Mouse (Mus musculus): Measurements from ENCODE around the gene S100a11.
"Not testable (repeated sequence)": the region's sequence is repeated elsewhere in the genome, so short reads cannot be mapped to it uniquely, and the experiment has no call there.

The S100a11 gene

DNA sequence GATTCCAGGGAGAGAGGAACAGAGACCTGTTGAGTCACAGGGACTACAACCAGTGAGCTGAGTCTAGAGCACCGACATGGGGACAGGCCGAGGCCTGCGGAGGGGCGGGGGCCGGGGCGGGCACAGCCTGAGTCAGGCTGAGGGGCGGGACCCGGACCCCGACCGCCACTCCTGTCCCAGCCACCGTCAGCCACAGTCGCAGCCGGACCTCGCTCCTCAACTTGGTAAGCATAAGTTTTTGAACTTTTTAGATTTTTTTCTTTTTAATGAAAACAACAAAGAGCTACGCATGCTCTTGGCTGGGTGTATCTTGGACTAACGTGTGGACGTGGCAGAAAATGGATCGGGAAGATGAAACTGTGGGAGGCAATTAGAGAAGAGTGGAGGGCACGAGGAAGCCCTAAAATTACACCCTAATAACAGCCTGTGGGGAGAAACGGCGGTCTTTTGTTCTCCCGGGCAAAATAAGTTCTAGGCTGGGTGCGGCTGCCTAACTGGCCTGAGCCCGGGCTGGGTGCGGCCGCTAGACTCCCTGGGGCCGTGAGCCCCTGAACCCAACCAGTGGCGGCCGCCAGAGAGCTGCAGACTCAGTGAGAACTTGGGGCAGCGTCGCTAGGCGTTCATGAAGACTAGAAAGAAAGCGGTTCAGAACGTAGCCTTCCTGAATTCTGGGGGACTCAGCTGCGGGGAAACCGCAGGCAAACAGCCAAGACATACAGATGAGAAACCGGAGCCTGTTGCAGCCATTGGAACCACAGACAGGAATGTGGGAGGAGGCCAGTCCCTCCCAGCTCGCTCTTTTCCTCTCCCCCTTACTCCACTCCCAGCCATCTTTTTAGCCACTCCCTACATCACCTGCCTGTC lies at the start of gene S100a11:
Gene S100a11, plus strand, starts transcription at position 159 of the 864 bp plus-strand sequence.
- DNase-seq, result no peak

DNA sequence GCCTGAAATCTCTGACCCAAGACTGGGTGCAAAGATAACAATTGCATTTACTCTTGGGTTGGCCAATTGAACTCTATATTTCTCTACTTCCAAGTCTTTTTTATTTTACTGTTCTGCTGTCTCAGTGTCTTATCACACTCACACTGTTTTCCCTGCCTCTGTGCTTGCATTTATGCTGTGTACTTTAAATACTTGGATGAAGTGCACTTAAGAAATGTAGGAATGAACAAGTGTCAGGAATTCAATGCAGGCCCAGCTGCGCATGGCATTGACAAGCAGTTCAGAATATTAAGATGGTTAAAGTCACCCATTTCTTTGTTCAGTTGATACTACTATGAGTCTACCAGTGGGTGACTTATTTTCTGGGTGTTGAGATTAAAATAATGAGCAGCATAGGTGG lies 40.2 kb upstream of the S100a11 start:
- no peak for DNase-seq

GRCm38 (mm10) chr3:93481982-93482616 lies 38.2 kb upstream of the S100a11 start:
- no peak for DNase-seq

GRCm38 (mm10) chr3:93485611-93486010 lies 34.7 kb upstream of the S100a11 start:
- no peak for DNase-seq

GRCm38 (mm10) chr3:93488541-93488940 lies 31.7 kb upstream of the S100a11 start:
- DNase-seq, result no peak

GRCm38 (mm10) chr3:93492176-93492575 lies 28.1 kb upstream of the S100a11 start:
- DNase-seq, result no peak

- peak; percentile 8 for DNase-seq
Measured at GRCm38 (mm10) chr3:93493992-93494391, 26.3 kb upstream of the S100a11 start.

DNA sequence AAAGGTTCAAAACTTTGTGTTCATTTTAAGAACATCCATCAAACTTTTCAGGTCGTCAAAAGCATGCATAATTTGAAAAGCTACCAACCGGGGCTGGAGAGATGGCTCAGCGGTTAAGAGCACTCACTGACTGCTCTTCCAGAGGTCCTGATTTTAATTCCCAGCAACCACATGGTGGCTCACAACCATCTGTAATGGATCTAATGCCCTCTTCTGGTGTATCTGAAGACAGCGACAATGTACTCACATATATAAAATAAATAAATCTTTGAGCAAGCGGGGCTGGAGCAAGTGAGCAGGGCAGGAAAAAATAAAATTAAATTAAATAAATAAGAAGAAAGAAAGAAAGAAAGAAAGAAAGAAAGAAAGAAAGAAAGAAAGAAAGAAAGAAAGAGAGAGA lies 25.5 kb upstream of the S100a11 start:
- DNase-seq, result not testable (repeated sequence)

DNA sequence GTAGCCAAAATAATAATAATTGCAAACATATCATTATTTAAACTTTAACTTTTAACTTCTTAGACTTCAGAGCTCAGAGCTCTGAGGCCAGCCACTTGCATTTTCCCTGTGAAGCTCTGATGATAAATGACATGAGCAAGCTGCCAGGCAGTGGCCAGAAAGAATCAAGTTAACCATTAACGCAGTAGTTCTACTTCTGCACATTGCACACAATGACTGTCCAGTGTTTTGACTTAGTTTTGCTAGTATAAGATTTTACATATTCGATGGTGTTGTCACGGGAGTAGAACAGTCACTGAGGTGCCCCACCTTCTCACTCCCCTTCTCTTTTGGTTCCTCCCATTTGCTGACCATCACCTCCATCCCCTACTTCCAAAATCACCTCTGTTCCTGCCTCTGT lies 23.2 kb upstream of the S100a11 start:
- no peak for DNase-seq

GRCm38 (mm10) chr3:93499129-93499528 lies 21.2 kb upstream of the S100a11 start:
- DNase-seq, result no peak

- no peak for DNase-seq
Measured at GRCm38 (mm10) chr3:93504536-93505189, 15.6 kb upstream of the S100a11 start.

DNA sequence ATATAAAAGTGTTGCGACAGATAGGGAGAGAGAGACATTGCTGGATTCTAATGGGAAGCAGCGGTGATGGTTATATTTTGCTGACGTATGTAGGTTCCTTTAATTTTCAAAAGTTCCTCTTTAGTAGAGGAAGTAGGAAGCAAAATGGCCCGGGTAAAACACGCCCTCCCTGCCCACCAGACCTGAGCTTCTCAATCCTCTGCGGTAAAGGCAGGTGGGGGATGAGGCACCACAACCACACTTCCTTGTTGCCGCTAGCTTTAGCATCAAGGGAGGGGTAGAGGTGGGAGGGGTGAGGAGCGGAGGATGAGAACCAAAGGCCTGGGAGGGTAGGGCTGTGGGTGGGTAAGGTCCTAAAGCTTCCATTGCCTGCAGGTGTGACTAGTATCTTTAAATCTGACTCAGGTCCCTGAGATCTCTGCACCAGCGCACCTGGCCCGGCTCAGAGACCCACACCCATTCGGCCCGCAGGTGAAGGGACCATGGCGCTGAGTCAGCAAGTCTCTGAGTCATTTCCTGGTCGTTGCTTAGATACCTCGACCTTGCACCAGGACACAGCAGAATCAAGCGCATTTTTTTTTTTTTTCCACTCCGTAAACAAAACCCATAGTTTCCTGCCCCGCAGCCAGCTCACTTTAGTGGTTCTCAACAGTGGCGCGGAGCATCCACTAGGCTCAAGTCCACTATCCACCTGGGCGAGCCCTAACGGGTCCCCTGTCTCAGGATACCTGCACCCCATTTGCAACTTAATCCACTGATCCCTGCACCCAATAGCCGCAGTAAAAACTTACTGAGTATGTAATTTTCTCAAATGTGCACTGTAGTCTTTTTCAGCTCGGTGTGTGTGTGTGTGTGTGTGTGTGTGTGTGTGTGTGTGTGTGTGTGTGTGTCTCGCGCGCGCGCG lies 14.1 kb upstream of the S100a11 start:
- DNase-seq, result no peak

- no peak for DNase-seq
Measured at GRCm38 (mm10) chr3:93506881-93507325, 13.4 kb upstream of the S100a11 start.

GRCm38 (mm10) chr3:93509301-93509700 lies 11.0 kb upstream of the S100a11 start:
- no peak for DNase-seq

DNA sequence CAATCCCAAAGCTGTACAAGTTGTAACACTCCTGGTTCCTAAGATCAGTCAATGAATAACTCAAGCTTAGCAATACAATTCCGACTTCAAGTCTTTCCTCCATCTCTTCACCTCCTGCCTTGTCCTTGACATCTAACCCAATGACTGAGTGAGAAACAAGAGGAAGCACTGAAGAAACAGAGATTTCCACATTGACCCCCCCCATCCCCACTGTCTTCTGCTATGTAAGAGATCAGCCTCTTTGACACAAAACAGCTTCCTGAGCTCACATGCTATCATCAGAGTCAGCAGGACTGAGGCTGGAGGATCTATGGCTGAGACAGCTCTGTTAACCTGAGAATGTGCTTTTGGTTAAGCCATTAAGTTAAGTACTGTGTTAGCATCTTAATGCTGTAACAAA lies 9.3 kb upstream of the S100a11 start:
- no peak for DNase-seq

DNA sequence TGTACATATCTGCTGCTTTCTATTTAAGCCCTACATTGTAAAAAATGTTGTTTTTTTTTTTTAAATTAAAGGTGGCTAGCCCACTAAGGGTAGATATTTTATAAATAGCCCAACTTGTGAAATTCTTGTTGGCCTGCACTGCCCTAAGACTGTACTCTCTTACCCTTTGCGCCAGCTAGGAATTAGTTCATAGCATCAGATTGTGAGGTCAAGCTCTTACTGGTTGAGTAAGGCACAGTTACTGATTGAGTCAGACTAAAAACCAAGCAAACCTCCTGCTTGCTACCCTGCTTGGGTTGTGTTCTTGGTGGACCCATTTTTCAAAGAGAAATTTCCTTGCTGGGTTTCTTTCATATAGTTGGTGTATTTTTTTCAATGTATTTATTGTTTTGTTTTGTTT lies 8.5 kb upstream of the S100a11 start:
- DNase-seq, result no peak

GRCm38 (mm10) chr3:93512386-93513101 lies 7.7 kb upstream of the S100a11 start:
- no peak for DNase-seq

DNA sequence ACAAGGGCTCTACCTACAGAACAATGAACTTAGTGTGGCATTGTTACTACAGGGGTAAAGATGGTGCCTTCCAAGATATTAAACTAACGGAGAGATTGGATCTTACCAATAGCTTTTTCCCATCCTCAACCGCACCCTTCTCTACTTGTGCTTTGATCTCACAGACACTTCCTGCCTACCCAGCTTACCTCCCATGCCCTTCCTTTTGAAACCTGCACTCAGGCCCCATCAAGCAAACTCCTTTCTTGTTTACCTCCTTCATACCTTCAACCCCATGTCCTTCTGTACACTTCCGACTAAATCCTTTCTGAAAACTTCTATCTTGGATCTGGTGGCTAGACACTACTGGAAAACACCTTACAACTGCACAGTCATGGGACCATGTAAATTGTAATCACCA lies 5.7 kb upstream of the S100a11 start:
- no peak for DNase-seq

DNA sequence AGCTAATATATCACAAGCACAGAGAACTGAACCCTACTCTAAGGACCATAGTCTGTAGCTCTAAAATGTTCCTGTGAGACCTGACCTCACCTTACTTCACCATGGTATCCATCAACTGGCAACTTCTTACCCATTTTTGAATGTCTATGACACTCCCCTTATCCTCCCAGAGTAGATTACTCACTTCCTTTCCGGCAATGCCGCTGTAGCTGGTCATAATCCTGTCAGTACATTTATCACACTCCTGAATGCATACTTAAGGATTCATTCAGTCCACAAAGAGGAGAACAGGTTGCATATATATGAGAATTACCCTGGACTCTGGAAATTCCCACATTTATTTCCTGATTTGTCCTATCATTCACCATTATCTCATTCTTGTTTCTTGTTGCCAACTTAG lies 2.9 kb upstream of the S100a11 start:
- no peak for DNase-seq

GRCm38 (mm10) chr3:93519856-93520329 lies 395 bp upstream of the S100a11 start:
- no peak for DNase-seq

DNA sequence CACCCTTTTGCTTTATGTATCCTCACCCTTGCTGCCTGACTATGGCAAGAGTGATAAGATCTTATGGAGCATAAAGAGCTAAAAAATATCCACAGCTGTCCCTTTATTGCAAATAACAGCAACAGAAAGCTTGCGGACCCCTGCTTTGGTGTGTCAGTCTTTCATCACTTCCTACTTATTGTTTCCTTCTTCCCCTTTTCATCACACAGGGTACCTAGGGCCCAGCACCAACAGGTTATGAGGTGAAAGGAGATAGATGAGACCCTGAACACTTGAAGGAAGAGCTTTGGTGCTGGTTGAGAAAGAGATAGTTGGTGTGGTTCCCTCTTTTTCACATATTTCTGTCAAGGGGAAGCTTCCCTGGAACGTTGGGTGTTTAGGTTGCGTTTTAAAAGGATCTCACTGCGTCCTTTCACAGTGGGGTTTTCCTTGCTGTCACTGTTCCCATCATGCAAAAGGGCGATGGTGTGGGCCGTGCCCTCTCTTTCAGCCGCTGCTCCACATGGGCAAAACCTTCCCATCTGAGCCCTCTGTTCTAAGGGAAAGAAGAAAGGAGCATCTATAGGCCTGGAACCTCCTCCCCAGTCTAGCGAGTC lies 1.3 kb downstream of the S100a11 start:
- DNase-seq, result no peak

Measured in cerebellum, adult 11 months (tissue).